Mouse (Mus musculus): ENCODE data around the gene Txndc8. TPM values are rescaled to one million over a fixed set of nuclear protein-coding genes. Genes with fewer than 3 reads are reported as not detected.

Gene Txndc8
- not detected for total RNA-seq (2021)
- not detected in 2 replicates for polyA plus RNA-seq (2012; rRNA removed)
- long read RNA-seq = 0 reads

- DNase-seq = no peak
These were observed at the start of gene Txndc8 for GRCm38 (mm10) chr4:58009024-58009423. Txndc8 (minus strand) TSS chr4:58009124.

- DNase-seq = no peak
These were observed 46.7 kb upstream of the Txndc8 start for GRCm38 (mm10) chr4:58055653-58056052.

GRCm38 (mm10) chr4:58054441-58054840, 45.5 kb upstream of the Txndc8 start:
- no peak for DNase-seq

DNA sequence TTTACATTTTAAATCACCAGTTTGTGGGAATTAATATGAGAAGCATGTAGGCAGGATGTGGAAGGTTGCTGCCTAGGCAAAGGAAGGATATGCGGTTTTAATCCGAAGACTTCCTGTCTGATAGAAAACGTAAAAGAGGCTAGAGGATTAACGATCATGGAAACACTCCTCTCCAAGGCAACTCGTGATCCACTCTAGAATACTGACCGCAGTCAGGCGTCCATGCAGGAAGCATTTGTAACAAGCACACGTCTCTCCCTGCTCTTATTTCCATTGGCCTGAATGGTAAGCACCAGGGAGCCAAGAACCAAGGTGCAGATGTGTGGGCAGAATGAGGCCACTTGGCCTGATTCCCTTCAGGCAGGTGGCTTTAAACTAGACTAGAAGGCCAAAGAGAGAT, 41.8 kb upstream of the Txndc8 start:
- no peak for DNase-seq

- no peak for DNase-seq
These were observed 41.4 kb upstream of the Txndc8 start for GRCm38 (mm10) chr4:58050276-58050675.

DNA sequence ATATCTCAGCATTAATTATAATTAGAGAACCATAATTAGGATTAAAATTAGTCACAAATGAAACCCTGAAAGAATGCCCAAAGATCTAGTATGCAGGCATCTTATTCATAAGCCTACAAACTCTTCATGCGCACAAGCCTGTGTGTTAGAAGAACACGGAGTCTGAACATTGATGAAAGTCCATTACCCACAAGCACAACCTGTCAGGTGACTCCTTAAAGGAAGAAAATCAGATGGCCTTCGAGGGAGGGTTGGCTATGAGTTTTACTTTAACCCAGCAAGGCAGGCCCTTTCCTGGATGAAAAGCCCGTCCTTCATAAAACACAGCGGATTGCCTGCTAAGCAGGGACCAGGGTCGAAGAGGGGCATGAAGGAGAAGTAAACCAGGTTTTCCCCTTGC, 35.9 kb upstream of the Txndc8 start:
- no peak for DNase-seq

DNA sequence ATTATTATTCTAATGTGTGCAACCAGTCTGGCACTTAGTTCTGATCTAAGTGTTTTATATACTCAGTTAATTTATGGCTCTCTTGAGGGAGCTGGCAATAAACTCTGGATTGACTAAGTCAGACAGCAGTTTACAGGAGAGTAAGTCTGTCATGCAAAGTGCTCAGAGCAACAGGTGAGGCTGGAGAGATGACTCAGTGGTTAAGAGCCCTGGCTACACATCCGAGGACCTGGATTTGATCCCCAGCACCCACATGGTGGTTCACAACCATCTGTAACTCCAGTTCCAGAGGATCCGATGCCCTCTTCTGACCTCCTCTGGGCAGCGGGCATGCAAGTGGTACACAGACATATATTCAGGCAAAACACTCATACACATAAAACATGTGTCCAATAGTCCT, 35.4 kb upstream of the Txndc8 start:
- no peak for DNase-seq

DNA sequence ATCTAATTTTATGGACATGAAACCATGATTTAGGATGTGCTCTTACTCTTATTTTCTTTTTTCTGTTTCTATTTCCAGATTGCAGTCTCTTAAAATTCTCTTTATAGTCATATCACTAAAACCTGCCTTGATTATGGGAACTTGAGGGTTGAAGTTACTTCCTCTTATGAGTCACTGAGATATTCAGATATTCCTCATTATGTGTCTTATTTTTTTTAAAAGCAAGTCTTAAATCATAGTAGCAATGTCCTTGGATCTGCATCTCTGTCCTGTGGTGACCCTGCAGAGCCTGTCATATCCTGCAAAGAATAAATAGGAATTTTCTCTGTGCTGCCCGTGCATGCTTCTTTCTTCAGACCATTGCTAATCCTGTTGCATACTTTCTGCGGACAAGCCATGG, 31.2 kb upstream of the Txndc8 start:
- DNase-seq = no peak

- DNase-seq = no peak
These were observed 28.3 kb upstream of the Txndc8 start for GRCm38 (mm10) chr4:58037096-58037705.

DNA sequence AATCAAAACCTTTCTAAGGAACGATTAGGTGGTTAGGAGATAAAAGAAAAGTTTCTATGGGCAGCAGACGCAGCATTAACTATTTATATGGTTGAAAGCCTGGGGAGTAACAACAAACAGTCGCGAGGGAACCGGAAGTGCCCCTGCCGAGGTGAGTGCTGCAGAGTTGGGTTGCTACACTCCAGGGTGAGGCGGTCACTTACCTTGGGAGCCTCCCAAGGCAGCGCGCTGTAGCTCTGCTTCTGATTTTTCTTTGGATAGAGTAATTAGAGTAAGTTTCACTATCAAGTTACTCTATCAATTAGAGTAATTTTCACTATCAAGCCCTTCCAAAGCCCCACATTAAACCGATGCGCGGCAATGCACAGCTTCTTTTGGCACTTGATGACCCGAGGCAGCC, 25.7 kb upstream of the Txndc8 start:
- no peak for DNase-seq

DNA sequence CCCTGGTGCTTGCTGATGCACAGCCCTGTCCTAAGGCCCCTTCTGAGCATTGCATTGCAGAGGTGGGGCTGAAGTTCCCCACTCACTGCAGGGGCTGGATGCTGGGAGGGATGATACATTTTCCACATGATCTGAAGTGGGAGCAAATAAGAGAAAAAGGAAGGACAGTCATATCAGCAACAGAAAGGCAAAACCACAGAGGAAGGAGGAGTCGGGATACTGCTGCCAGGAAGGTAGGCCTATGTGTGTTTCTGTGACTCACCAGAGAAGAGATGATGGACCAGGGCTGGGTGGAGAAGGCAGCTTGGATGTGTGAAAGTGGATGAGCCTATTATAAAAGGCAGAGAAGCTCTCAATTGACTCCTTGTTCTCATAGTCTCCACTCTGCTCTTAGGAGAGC, 23.8 kb upstream of the Txndc8 start:
- DNase-seq = no peak

DNA sequence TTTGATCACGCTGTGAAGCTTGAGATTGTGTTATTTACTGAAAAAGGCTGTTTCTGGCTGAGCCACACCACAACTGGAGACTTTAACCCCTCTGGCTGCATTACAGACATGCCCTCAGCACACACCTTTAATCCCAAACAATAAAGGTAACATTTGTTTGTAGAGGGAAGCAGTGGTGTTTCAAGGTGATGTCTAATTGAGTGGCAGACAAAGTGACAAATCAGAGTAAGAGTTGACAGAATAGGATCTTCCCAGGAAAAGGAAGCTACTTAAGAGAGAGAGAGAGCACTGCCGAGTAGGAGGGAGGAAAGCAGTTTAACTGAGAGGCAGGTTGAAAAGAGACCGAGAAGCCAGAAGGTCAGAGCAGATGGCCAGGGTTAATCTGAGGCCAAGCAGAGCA, 5.4 kb downstream of the Txndc8 start:
- DNase-seq = no peak

- DNase-seq = no peak
These were observed 17.5 kb downstream of the Txndc8 start for GRCm38 (mm10) chr4:57991425-57991824.

- no peak for DNase-seq
These were observed 34.4 kb downstream of the Txndc8 start for GRCm38 (mm10) chr4:57974400-57975117.

DNA sequence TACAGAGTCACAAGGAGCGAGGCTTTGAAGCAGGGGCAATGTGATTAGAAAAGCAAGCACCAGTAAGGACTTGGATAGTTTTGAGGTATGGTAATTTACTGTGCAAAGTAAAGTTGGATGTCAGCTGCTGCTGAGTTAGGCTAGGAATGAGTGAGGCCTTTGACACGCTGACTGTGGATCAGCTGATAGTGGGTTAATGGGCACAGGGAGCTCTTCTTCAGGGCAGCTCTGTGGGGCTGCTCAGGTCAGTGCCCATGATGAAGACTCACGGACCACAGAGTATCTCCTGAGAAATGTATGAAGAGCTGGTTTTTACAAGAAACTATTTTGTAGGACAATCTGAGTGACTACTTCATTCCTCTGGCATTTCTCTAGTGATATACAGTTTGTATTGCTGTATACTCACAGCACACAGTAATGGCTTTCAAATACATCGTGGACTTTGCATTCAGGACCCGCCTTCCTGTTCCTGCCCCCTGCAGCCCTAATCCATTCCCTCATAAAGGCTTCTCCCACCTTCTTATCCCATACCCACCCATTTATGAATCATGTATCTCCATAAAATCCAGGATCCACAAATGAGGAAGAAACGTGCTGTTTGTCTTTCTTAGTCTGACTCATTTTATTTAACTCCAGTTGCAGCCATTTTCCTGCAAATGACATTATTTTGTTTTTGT, 35.2 kb downstream of the Txndc8 start:
- DNase-seq = no peak

DNA sequence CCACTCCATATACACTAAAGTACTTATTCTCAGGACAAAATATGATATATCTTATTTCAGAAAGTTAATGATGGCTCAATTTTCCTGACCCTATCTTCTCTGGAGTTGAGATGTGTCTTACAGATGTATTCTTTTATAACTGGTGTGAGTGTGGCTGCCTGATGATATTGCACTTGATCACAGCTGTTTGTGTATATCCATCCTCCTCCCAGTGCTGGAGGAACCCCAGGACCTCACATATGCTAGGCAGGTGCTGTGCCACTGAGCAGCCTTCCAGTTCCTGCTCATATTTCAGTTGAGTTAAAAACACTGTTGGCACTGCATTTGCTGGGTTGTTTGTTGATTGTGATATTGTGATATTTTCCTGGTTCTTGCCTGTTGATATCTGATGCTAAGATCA, 38.6 kb downstream of the Txndc8 start:
- no peak for DNase-seq

- no peak for DNase-seq
These were observed 41.7 kb downstream of the Txndc8 start for GRCm38 (mm10) chr4:57967195-57967594.

GRCm38 (mm10) chr4:57965516-57965915, 43.4 kb downstream of the Txndc8 start:
- no peak for DNase-seq

DNA sequence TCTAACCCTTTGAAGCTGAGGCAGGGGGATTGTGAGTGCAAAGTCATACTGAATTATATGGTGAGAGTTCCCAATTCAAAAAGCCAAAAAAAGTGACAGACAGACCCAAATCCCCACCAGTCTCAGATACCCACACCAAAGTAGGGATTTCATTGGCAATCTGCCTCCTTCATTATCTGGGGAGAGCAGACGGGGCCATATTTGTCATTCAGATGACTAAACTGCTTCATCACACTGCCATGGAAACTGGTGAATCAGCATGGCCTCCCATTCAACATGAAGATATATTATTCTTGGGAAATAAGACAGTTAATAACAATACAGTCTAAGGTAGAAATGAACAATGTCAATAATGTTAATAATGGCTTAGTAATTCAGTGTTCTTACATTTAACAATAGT, 44.8 kb downstream of the Txndc8 start:
- peak; percentile 60 for DNase-seq

GRCm38 (mm10) chr4:57959056-57959455, 49.9 kb downstream of the Txndc8 start:
- peak; percentile 29 for DNase-seq

GRCm38 (mm10) chr4:57958098-57958497, 50.8 kb downstream of the Txndc8 start:
- no peak for DNase-seq

DNA sequence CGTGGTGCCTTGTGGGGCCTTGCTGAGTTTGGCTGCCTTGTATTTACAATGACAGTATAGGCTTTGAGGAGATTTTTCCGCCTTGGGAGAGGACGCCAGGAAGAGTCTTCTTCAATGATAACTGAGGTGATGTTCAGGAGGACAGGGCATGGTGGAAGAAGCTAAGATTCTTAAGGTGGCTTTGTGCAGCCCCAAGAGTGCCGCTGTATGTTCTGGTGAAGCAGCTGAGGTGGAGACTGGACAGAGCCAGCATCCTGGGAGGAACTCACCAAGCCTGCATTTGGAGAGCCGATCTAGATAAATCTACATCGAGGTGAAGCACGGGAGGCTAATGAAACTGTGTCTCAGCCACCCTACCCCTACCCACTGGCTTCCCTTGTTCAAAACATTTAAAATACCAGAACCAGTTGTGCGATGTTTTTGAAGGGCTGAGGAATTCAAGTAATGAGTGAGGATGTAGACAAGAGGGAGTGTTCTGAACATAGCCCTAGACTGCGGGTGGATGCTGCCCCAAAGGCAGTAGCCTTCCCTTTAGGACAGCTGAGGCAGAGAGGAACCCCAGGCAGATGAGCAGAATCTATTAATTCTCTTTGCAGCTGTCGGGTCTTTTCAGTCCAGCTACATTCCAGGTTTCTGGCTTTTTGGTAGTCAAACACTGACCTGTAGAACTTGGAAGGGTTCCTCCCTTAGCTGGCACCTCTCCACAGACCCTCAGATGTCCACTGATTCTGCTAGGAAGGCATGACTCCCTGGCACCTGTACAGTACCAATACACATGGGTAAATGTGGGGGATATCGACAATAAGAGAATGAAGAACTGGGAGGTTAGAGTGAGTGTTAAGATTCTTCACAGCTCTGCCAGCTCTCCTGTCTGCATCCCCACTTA, 51.5 kb downstream of the Txndc8 start:
- DNase-seq = no peak

Data from adrenal gland, adult 2 months (tissue).